Mouse (Mus musculus): Measurements from ENCODE around the gene Ppp1r37.

GRCm38 (mm10) chr7:19486549-19486948 is 76.3 kb downstream of the Ppp1r37 start:
- TF ChIP-seq CTCF (IDR thresholded peaks at IDR 0.05; ENCODE audit: borderline replicate concordance, control insufficient read depth, extremely low read depth, insufficient read depth, low read length, poor library complexity) (no peak), POLR2A (IDR thresholded peaks at IDR 0.05; ENCODE audit: control insufficient read depth, extremely low read depth, insufficient read depth, low read length, poor library complexity) (no peak)
